Mouse (Mus musculus) lung, adult 2 months (tissue): ENCODE measurements around the gene Cend1.

ENCODE experiments used
- CTCF ChIP-seq: fragments of 200-500 bp; IDR thresholded peaks from 2 replicates; pipeline ENCODE4 v1.5.1; 2011; ENCODE audit warnings: mild to moderate bottlenecking, low read length, control low read depth; ENCODE audit not compliant: insufficient read depth
- POLR2A ChIP-seq: fragments of 200-500 bp; IDR thresholded peaks from 2 replicates; pipeline ENCODE4 v1.6.1; 2011; ENCODE audit warnings: low read depth, mild to moderate bottlenecking, control low read depth, low read length, borderline replicate concordance; ENCODE audit errors: extremely low read depth

- TF ChIP-seq CTCF (peak; percentile 71), POLR2A (no peak)
Observed at GRCm38 (mm10) chr7:141440613-141441012, 11.3 kb upstream of the Cend1 start.
